Mouse (Mus musculus) urinary bladder, postnatal 14 days (tissue): Measurements from ENCODE around the gene Rsg1.

Source experiments
- DNase-seq: peaks from one replicate; pipeline ENCODE4 v3.0.0; 2021; ENCODE audit warnings: low spot score

Rsg1 gene

GRCm38 (mm10) chr4:141213770-141214336 is at the start of gene Rsg1:
TSS of gene Rsg1 (plus strand) at chr4:141213956.
- peak; percentile 95 for DNase-seq

GRCm38 (mm10) chr4:141165744-141166292 is 47.9 kb upstream of the Rsg1 start:
- DNase-seq: no peak

GRCm38 (mm10) chr4:141167156-141167555 is 46.6 kb upstream of the Rsg1 start:
- DNase-seq: no peak

GRCm38 (mm10) chr4:141172121-141172520 is 41.6 kb upstream of the Rsg1 start:
- no peak for DNase-seq

GRCm38 (mm10) chr4:141175783-141176182 is 38.0 kb upstream of the Rsg1 start:
- no peak for DNase-seq

- DNase-seq: no peak
These were observed 37.4 kb upstream of the Rsg1 start for GRCm38 (mm10) chr4:141176328-141176838.

GRCm38 (mm10) chr4:141178500-141178899 is 35.3 kb upstream of the Rsg1 start:
- no peak for DNase-seq

GRCm38 (mm10) chr4:141180831-141181230 is 32.9 kb upstream of the Rsg1 start:
- no peak for DNase-seq

- DNase-seq: no peak
These were observed 31.8 kb upstream of the Rsg1 start for GRCm38 (mm10) chr4:141181981-141182380.

GRCm38 (mm10) chr4:141183932-141184331 is 29.8 kb upstream of the Rsg1 start:
- DNase-seq: no peak

GRCm38 (mm10) chr4:141184426-141184825 is 29.3 kb upstream of the Rsg1 start:
- no peak for DNase-seq

- no peak for DNase-seq
These were observed 26.6 kb upstream of the Rsg1 start for GRCm38 (mm10) chr4:141186923-141187836.

- no peak for DNase-seq
These were observed 22.5 kb upstream of the Rsg1 start for GRCm38 (mm10) chr4:141191294-141191693.

- DNase-seq: no peak
These were observed 19.2 kb upstream of the Rsg1 start for GRCm38 (mm10) chr4:141194553-141194952.

GRCm38 (mm10) chr4:141196981-141197685 is 16.6 kb upstream of the Rsg1 start:
- DNase-seq: no peak

GRCm38 (mm10) chr4:141197686-141198035 is 16.1 kb upstream of the Rsg1 start:
- no peak for DNase-seq

- DNase-seq: no peak
These were observed 12.8 kb upstream of the Rsg1 start for GRCm38 (mm10) chr4:141200906-141201305.

GRCm38 (mm10) chr4:141202192-141202591 is 11.6 kb upstream of the Rsg1 start:
- DNase-seq: no peak

- peak; percentile 54 for DNase-seq
These were observed 9.1 kb upstream of the Rsg1 start for GRCm38 (mm10) chr4:141204580-141205061.

GRCm38 (mm10) chr4:141207081-141207480 is 6.7 kb upstream of the Rsg1 start:
- DNase-seq: no peak

GRCm38 (mm10) chr4:141210524-141211219 is 3.1 kb upstream of the Rsg1 start:
- no peak for DNase-seq

- no peak for DNase-seq
These were observed 2.1 kb upstream of the Rsg1 start for GRCm38 (mm10) chr4:141211646-141212045.
